Mouse (Mus musculus) testis, adult 2 months (tissue): ENCODE measurements around the gene Tada2a. TPM values are rescaled to one million over a fixed set of nuclear protein-coding genes. Genes with fewer than 3 reads are reported as not detected.

Experiments used
- H3K27ac ChIP-seq: fragments of 200-500 bp; 2 replicates; pipeline ENCODE4 v1.5.1; 2012; ENCODE audit warnings: low read depth, low read length; ENCODE audit not compliant: control insufficient read depth, insufficient read depth
- H3K27me3 ChIP-seq: fragments of 200-500 bp; 2 replicates; pipeline ENCODE4 v1.6.1; 2012; ENCODE audit warnings: mild to moderate bottlenecking, low read length, moderate library complexity; ENCODE audit not compliant: control insufficient read depth, insufficient read depth
- H3K36me3 ChIP-seq: fragments of 200-500 bp; 2 replicates; pipeline ENCODE4 v1.6.1; 2012; ENCODE audit warnings: mild to moderate bottlenecking, low read length; ENCODE audit not compliant: control insufficient read depth, insufficient read depth
- H3K4me1 ChIP-seq: fragments of 200-500 bp; 2 replicates; pipeline ENCODE4 v1.6.1; 2012; ENCODE audit warnings: low read length; ENCODE audit not compliant: control insufficient read depth, insufficient read depth
- H3K4me3 ChIP-seq: fragments of 200-500 bp; 2 replicates; pipeline ENCODE4 v1.5.1; 2012; ENCODE audit warnings: low read depth, mild to moderate bottlenecking, low read length, moderate library complexity, mixed read lengths; ENCODE audit not compliant: control insufficient read depth
- CTCF ChIP-seq: fragments of 200-500 bp; IDR thresholded peaks from 2 replicates; pipeline ENCODE4 v1.5.1; 2012; ENCODE audit warnings: low read depth, mild to moderate bottlenecking, inconsistent platforms, low read length, moderate library complexity; ENCODE audit not compliant: control insufficient read depth, insufficient read depth, insufficient replicate concordance
- POLR2A ChIP-seq: fragments of 200-500 bp; IDR thresholded peaks from 2 replicates; pipeline ENCODE4 v1.6.1; 2012; ENCODE audit warnings: low read depth, mild to moderate bottlenecking, inconsistent platforms, low read length, moderate library complexity; ENCODE audit not compliant: control insufficient read depth
- polyA plus RNA-seq: library from polyadenylated mRNA; depleted of rRNA; stranded (reverse); fragments of >200 nt; gene quantifications from 2 replicates; pipeline ENCODE4 v1.2.3, GENCODE M21; 2012; rRNA removed

The Tada2a gene
- polyA plus RNA-seq, 1 experiment, result 4.2 TPM

GRCm38 (mm10) chr11:84044988-84045387 is 84.4 kb downstream of the Tada2a start:
- Histone ChIP-seq H3K4me3 (no peak overlapping the region), H3K36me3 (no peaks in the 10 kb centered on the region; the same call in none of the 2 replicates), H3K27ac (no peak overlapping the region), H3K27me3 (no peaks in the 10 kb centered on the region), H3K4me1 (no peaks in the 10 kb centered on the region)
- TF ChIP-seq CTCF (no peak), POLR2A (no peak)

GRCm38 (mm10) chr11:84042808-84043762 is 86.3 kb downstream of the Tada2a start:
- Histone ChIP-seq H3K27ac (no peak overlapping the region), H3K36me3 (no peaks in the 10 kb centered on the region; the same call in none of the 2 replicates), H3K27me3 (no peaks in the 10 kb centered on the region), H3K4me1 (no peaks in the 10 kb centered on the region), H3K4me3 (no peak overlapping the region)
- TF ChIP-seq POLR2A (no peak), CTCF (no peak)

- no peaks in the 10 kb centered on the region for H3K27me3 ChIP-seq
- no peaks in the 10 kb centered on the region for H3K4me1 ChIP-seq
- TF ChIP-seq POLR2A (no peak), CTCF (no peak)
- no peak overlapping the region for H3K27ac ChIP-seq
- H3K4me3 ChIP-seq, result no peak overlapping the region
- no peaks in the 10 kb centered on the region; the same call in none of the 2 replicates for H3K36me3 ChIP-seq
Observed at GRCm38 (mm10) chr11:84040621-84041020, 88.8 kb downstream of the Tada2a start.

GRCm38 (mm10) chr11:84033671-84034070 is 95.7 kb downstream of the Tada2a start:
- no peak overlapping the region for H3K4me3 ChIP-seq
- H3K36me3 ChIP-seq, result no peaks in the 10 kb centered on the region
- no peak overlapping the region for H3K27ac ChIP-seq
- H3K4me1 ChIP-seq, result no peaks in the 10 kb centered on the region
- H3K27me3 ChIP-seq, result no peaks in the 10 kb centered on the region
- no peak for TF ChIP-seq POLR2A
- TF ChIP-seq CTCF, result no peak

GRCm38 (mm10) chr11:84032559-84032958 is 96.8 kb downstream of the Tada2a start:
- no peaks in the 10 kb centered on the region for H3K36me3 ChIP-seq
- no peaks in the 10 kb centered on the region for H3K4me1 ChIP-seq
- H3K27me3 ChIP-seq, result no peaks in the 10 kb centered on the region
- H3K4me3 ChIP-seq, result no peak overlapping the region
- TF ChIP-seq POLR2A, result no peak
- no peak for TF ChIP-seq CTCF
- no peak overlapping the region for H3K27ac ChIP-seq

GRCm38 (mm10) chr11:84031971-84032370 is 97.4 kb downstream of the Tada2a start:
- no peak for TF ChIP-seq POLR2A
- peak; percentile 42; the same call in 1 of the 2 replicates for TF ChIP-seq CTCF
- Histone ChIP-seq H3K27me3 (no peaks in the 10 kb centered on the region), H3K36me3 (no peaks in the 10 kb centered on the region), H3K27ac (no peak overlapping the region), H3K4me1 (no peaks in the 10 kb centered on the region), H3K4me3 (no peak overlapping the region)

Other genes starting within 250 kb of the Tada2a start
- gene Ddx52, start 187.5 kb downstream of the Tada2a start, polyA plus RNA-seq, result 5.4 and 6.7 TPM in 2 replicates
- gene Synrg, start 165.2 kb downstream of the Tada2a start, polyA plus RNA-seq, result 31.6 and 33.0 TPM in 2 replicates
- 2.4 and 2.5 TPM in 2 replicates for gene Dusp14, start 60.3 kb downstream of the Tada2a start, polyA plus RNA-seq
- gene Acaca, start 72 bp upstream of the Tada2a start, polyA plus RNA-seq, result 10.2 and 11.2 TPM in 2 replicates
- gene Gm11437, start 37.9 kb upstream of the Tada2a start, polyA plus RNA-seq, result not detected in 2 replicates